Mouse (Mus musculus) T-cell, adult 66 days (primary cell): ENCODE results near the gene Lrrc3c. TPM values are rescaled to one million over a fixed set of nuclear protein-coding genes. Genes with fewer than 3 reads are reported as not detected.

Experiments used
- total RNA-seq, 2 experiments: library from RNA; stranded (reverse); gene quantifications; 3 replicates in 1 of 2; 4 replicates in 1 of 2; pipeline ENCODE4 v1.2.4; 2023

Gene Lrrc3c
- not detected for total RNA-seq

DNA sequence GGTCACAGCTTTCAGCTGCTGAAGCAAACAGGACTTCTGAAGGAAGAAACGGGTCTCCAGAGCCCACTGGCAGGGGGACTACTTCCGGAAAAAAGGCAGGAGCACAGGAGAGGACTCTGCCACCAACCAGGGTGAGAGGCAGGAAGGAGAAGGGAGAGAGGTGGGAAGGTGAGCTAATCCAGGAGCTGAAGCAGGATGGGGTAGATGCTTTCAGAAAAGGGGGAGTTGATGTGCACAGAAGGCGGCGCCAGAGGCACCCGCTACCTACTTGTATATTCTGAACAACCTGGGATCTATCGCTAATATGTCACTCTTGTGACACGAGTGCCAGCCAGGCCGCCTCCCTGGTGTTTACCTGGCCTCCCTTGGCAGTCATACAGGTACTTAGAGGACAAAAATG lies at the start of gene Lrrc3c:
TSS of gene Lrrc3c (plus strand) at position 301 of the 400 bp plus-strand sequence.

DNA sequence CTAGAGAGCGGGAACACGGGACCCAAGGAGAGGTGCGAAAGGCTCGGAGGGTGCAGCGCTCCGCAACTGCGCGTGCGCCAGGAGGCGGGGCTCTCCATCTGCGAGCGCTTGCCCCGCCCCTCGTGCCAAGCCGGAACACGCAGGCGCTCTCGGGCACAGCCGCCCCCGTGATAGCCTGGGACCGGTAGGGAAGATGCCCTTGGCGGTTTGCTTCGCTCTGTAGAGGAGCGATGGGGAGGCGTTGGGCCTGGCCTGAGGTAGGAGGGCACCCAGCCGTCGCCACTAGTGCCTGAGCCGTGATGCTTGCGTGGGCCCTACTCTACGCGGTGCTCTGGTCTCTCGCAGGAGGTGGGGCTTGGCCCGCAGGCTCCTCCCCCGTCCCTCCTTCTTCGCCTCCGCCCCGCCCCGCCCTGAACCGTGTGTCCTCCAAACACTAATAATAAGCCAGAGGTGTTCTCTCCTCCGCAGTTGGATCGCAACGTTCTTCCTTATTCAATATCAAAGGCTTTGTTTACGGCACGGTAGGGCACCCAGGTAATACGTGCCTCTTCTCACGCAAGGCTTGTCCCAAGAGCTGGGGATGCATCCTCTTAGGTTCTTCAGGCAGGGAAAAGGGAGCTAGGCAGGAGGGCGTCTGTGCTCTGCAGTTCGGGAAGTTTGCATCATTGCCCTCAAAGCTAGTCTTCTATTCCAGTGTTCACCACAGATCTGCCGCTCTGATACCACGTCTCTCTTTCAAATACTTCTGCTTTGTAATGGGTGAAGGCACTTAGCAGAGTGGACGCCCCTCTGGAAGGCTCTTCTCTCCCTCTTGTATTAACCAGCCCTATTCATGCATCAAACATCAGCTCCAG lies 46.9 kb upstream of the Lrrc3c start, which contains the start of gene Zpbp2:
TSS of gene Zpbp2 (plus strand) at position 123 of the 854 bp plus-strand sequence.

DNA sequence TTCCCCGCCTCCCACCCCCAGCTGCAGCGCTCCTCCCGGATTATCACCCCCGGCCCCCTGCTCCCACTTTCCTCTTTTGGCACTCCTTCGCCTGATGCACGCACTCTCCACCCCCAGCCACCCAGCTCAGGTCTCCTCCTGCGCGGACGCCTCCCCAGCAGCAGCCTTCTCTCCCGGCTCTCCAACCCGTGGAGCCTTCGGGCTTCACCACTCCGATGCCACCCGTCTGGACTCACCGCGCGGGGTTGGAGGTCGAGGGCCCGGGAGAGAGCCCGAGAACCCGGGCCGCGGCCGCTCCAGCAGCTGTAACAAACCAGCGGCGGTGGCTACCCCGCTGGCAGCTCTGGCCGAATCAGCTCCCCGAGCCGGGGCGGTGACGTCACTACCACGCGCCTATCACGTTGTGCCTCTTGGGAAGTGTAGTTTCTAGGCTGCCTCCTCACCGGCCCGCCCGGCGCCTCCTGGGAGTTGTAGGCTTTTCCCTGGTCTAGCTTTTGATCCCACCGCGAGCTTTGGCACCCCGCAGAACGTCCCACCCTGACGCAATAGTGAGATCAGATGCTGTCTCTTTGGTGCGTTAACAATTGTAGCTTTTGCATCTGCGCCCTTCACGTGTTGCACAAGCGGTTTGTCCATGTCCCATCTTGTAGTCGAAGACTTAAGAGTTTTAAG lies 11.1 kb upstream of the Lrrc3c start, which contains the start of gene Ormdl3:
TSS of gene Ormdl3 (minus strand) at position 477 of the 672 bp plus-strand sequence.

DNA sequence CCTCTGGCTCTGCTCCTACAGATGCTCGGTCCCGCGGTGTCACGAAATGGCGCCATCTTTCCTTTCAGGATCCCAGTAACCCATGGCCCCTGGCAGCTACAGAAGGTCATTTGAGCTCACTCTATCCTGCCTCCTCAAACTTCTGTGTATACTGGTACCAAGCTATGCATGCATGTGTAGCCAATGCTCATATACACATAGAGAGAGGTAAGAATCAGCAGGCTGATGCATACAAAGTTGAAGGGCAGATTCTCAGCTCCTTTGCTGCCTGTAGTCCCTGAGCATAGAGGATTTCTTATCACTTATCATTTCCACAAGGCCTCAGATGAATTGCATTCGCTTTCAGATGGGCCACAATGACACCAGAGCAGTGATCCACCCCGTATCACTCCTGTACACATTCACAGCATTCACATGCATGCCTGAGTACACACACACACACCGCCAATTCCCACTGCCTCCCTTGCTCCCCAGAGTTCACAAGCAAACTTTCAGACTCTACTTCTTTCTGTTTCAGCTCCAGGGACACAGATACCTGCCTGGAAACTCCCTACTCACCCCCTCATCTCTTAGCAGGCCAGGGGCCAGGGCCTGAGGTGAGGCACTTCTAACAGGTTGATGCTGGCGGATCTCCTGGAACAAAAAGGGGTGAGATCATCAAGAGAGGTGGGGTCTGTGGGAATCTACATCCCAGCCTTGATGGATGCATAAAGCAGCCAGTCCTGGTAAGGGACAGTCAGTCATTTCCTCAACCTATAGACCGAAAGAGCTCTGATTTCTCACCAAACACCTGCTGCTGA lies 27.7 kb downstream of the Lrrc3c start, which contains the start of the genes Gm12355 and Gsdma3:
TSS of gene Gm12355 (minus strand) at position 51 of the 800 bp plus-strand sequence.
TSS of gene Gsdma3 (plus strand) at position 750 of the 800 bp plus-strand sequence.

DNA sequence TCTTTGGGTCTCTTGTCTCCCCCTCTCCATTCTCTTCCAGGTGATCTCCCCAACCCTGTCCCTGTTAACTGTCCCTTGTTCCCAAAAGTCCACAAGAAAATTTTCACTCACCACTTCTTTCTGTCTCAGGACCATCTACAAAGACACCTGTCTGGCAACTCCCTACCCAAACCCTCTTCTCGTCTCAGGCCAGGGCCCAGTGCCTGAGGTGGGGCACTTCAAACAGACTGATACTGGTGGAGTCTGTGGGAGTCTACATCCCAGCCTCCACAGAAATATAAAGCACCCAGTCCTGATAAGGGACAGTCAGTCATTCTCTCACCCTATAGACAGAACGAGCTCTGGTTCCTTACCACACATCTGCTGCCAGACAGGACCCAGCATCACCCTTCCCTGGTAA lies 48.4 kb downstream of the Lrrc3c start, which contains the start of gene Gsdma2:
TSS of gene Gsdma2 (plus strand) at position 301 of the 400 bp plus-strand sequence.

Other genes starting within 250 kb of the Lrrc3c start
- not detected for gene Ppp1r1b, start 249.9 kb upstream of the Lrrc3c start, total RNA-seq
- gene Stard3, start 239.9 kb upstream of the Lrrc3c start, total RNA-seq, result 10 to 100 TPM; 38.0 to 48.9 TPM
- not detected for gene Tcap, start 214.5 kb upstream of the Lrrc3c start, total RNA-seq
- not detected for gene Pnmt, start 211.8 kb upstream of the Lrrc3c start, total RNA-seq
- gene Pgap3, start 197.8 kb upstream of the Lrrc3c start, total RNA-seq, result 10 to 100 TPM; 11.1 to 14.0 TPM
- under 1 TPM in 1 of 2 experiments, not detected in 1; 0.12 TPM for gene Erbb2, start 185.8 kb upstream of the Lrrc3c start, total RNA-seq
- 10 to 100 TPM; 64.5 to 69.5 TPM for gene Mien1, start 159.3 kb upstream of the Lrrc3c start, total RNA-seq
- 1 to 10 TPM in 1 of 2 experiments, not detected in 1; 2.0 TPM for gene Grb7, start 151.9 kb upstream of the Lrrc3c start, total RNA-seq
- gene Ikzf3, start 52.3 kb upstream of the Lrrc3c start, total RNA-seq, result 100 to 1,000 TPM; 157 to 169 TPM
- gene Zpbp2, start 47.2 kb upstream of the Lrrc3c start, total RNA-seq, result 1 to 10 TPM; 4.9 to 6.8 TPM
- gene Ormdl3, start 10.9 kb upstream of the Lrrc3c start, total RNA-seq, result 10 to 100 TPM; 21.3 to 25.5 TPM
- gene Gm12355, start 27.4 kb downstream of the Lrrc3c start, total RNA-seq, result 10 to 100 TPM; 17.5 to 24.9 TPM
- gene Gsdma3, start 28.1 kb downstream of the Lrrc3c start, total RNA-seq, result 1 to 10 TPM in 1 of 2 experiments, under 1 TPM in 1; 0.89 to 1.3 TPM
- not detected for gene Gsdma2, start 48.5 kb downstream of the Lrrc3c start, total RNA-seq
- gene Gsdma, start 66.1 kb downstream of the Lrrc3c start, total RNA-seq, result not detected
- gene Psmd3, start 84.3 kb downstream of the Lrrc3c start, total RNA-seq, result 10 to 100 TPM; 83.3 to 84.0 TPM
- gene Csf3, start 103.0 kb downstream of the Lrrc3c start, total RNA-seq, result not detected
- gene Med24, start 131.1 kb downstream of the Lrrc3c start, total RNA-seq, result 10 to 100 TPM; 69.9 to 75.5 TPM
- gene Thra, start 142.3 kb downstream of the Lrrc3c start, total RNA-seq, result 10 to 100 TPM; 47.6 to 49.8 TPM
- gene Nr1d1, start 177.0 kb downstream of the Lrrc3c start, total RNA-seq, result 1 to 10 TPM; 7.2 to 7.6 TPM
- 100 to 1,000 TPM; 133 to 134 TPM for gene Msl1, start 197.2 kb downstream of the Lrrc3c start, total RNA-seq
- gene Casc3, start 206.6 kb downstream of the Lrrc3c start, total RNA-seq, result 100 to 1,000 TPM; 111 to 125 TPM
- gene Rapgefl1, start 238.5 kb downstream of the Lrrc3c start, total RNA-seq, result under 1 TPM; 0.15 to 0.33 TPM